Mouse (Mus musculus) C2C12 (cell line): ENCODE measurements around the gene Lamb3.

Experiments used
- CEBPB ChIP-seq: IDR thresholded peaks from one replicate; pipeline ENCODE4 v1.6.1; 2011; ENCODE audit warnings: low read depth, mild to moderate bottlenecking, control low read depth, moderate library complexity
- CTCF ChIP-seq: IDR thresholded peaks from one replicate; pipeline ENCODE4 v1.5.1; 2011; ENCODE audit not compliant: control insufficient read depth, insufficient read depth, insufficient read length
- FOSL1 ChIP-seq: IDR thresholded peaks from one replicate; pipeline ENCODE4 v1.8.0; 2011; ENCODE audit warnings: mild to moderate bottlenecking, low read length; ENCODE audit not compliant: poor library complexity, insufficient read depth, severe bottlenecking
- MAX ChIP-seq: IDR thresholded peaks from one replicate; pipeline ENCODE4 v1.6.1; 2011; ENCODE audit warnings: mild to moderate bottlenecking, control low read depth
- MYOD1 ChIP-seq: IDR thresholded peaks from one replicate; pipeline ENCODE4 v1.6.1; 2011; ENCODE audit warnings: low read depth; ENCODE audit not compliant: control insufficient read depth, insufficient read length
- MYOG ChIP-seq: IDR thresholded peaks from one replicate; pipeline ENCODE4 v1.6.1; 2011; ENCODE audit not compliant: control insufficient read depth, insufficient read length; ENCODE audit errors: extremely low read depth
- USF1 ChIP-seq: IDR thresholded peaks from one replicate; pipeline ENCODE4 v1.6.1; 2011; ENCODE audit warnings: low read depth, mild to moderate bottlenecking, control low read depth, moderate library complexity

- TF ChIP-seq CTCF: no peak
- TF ChIP-seq USF1: no peak
- TF ChIP-seq MAX: no peak
- TF ChIP-seq MYOD1: no peak
- no peak for TF ChIP-seq CEBPB
- no peak for TF ChIP-seq MYOG
- TF ChIP-seq FOSL1: no peak
Measured at GRCm38 (mm10) chr1:193279492-193279891, 72.0 kb downstream of the Lamb3 start.
